Mouse (Mus musculus): ENCODE results near the gene Akap9. TPM values are rescaled to one million over a fixed set of nuclear protein-coding genes. Genes with fewer than 3 reads are reported as not detected.
"Not testable (repeated sequence)": the region's sequence is repeated elsewhere in the genome, so short reads cannot be mapped to it uniquely, and the experiment has no call there.

The Akap9 gene
- polyA plus RNA-seq, 1 experiment from 2014 or later, result 103 TPM

DNA sequence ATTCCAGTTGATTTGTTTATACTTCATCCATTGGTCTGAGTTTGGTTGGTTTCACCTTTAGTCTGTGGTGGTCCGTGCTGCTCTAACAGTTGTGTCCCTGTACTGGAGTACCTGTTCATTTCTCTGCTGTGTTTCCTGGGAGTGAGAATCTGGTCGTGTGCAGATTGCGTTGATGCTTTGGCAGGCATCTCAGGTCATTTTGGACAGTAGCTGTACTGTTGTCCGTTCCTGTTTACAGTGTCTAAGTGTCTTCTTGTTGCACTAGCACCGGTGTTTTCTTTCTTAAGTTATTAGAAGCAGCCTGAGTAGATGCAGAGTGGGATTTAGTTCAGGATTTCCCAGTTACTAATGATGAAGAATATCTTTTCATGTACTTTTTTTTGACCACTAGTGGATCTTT is 7.4 kb downstream of the Akap9 start:
- WGBS, result 85% methylated on average over 5 of the region's 5 CpGs
- H3K4me2 ChIP-seq (replicated peaks; ENCODE audit: low read depth), result no peak overlapping the region
- no peak for ATAC-seq (ENCODE audit: low FRiP score, low TSS enrichment)
- TF ChIP-seq CTCF (IDR thresholded peaks at IDR 0.05; ENCODE audit: low read depth), result no peak
- no peak for TF ChIP-seq EP300 (optimal IDR thresholded peaks at IDR 0.05)
- H3K4me1 ChIP-seq (replicated peaks; ENCODE audit: control insufficient read depth, insufficient read depth), result no peaks in the 10 kb centered on the region
- H3K27ac ChIP-seq (replicated peaks), result no peak overlapping the region
- H3K9me3 ChIP-seq (ENCODE audit: control insufficient read depth, low read length), result no peaks in the 10 kb centered on the region
- no peak for DNase-seq (ENCODE audit: low spot score)
- H3K9ac ChIP-seq (ENCODE audit: low read length), result no peak overlapping the region
- H3K4me3 ChIP-seq (ENCODE audit: low read depth, low read length), result no peak overlapping the region
- no peaks in the 10 kb centered on the region for H3K36me3 ChIP-seq (ENCODE audit: control insufficient read depth, insufficient read depth, low read length)
- H3K27me3 ChIP-seq (ENCODE audit: control insufficient read depth, insufficient read depth, low read length), result no peaks in the 10 kb centered on the region

DNA sequence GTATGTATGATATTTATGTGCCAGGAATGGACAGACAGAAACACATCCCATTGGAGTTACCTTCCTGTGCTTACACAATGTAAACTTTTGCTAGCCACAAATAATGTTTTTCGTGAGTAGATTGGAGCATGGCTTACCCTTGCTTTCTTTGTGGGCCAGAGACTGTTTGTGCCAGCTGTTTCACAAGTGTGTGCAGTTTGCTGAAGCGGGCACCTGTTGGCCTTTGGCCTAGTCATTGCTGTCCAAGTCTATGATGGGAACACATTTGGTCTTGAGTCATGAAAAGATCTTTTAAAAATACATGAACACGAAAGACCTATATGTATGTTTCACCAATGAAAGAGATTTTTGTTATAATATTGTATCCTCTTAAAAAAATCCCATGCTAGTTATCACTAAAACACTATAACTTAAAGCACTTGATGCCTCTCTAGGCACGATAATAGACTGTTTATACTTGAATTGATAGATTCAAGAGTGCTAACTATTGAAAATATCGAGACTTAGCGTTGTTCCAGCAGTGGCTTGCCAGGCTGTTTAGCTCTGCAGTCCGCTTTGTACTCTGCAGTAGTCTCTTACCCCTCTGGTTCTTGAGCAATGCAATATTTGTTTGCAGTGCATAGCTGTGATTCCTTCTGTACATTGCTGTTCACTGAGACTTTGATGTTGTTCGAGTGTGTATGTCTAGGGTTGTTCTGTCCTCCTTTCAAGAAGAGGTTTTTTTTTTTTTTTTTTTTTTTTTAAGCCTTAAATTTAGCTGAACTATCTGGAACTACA is 8.1 kb downstream of the Akap9 start:
- no peak overlapping the region for H3K4me2 ChIP-seq (replicated peaks; ENCODE audit: low read depth)
- no peaks in the 10 kb centered on the region for H3K4me1 ChIP-seq (replicated peaks; ENCODE audit: control insufficient read depth, insufficient read depth)
- WGBS, result 65% methylated on average over 8 of the region's 8 CpGs
- DNase-seq (ENCODE audit: low spot score) (no peak), ATAC-seq (ENCODE audit: low FRiP score, low TSS enrichment) (no peak)
- no peak overlapping the region for H3K27ac ChIP-seq (replicated peaks)
- H3K9ac ChIP-seq (ENCODE audit: low read length), result no peak overlapping the region
- H3K4me3 ChIP-seq (ENCODE audit: low read depth, low read length), result no peak overlapping the region
- TF ChIP-seq CTCF (IDR thresholded peaks at IDR 0.05; ENCODE audit: low read depth), result no peak
- no peak for TF ChIP-seq EP300 (optimal IDR thresholded peaks at IDR 0.05)
- no peaks in the 10 kb centered on the region for H3K9me3 ChIP-seq (ENCODE audit: control insufficient read depth, low read length)
- H3K36me3 ChIP-seq (ENCODE audit: control insufficient read depth, insufficient read depth, low read length), result no peaks in the 10 kb centered on the region
- H3K27me3 ChIP-seq (ENCODE audit: control insufficient read depth, insufficient read depth, low read length), result no peaks in the 10 kb centered on the region

DNA sequence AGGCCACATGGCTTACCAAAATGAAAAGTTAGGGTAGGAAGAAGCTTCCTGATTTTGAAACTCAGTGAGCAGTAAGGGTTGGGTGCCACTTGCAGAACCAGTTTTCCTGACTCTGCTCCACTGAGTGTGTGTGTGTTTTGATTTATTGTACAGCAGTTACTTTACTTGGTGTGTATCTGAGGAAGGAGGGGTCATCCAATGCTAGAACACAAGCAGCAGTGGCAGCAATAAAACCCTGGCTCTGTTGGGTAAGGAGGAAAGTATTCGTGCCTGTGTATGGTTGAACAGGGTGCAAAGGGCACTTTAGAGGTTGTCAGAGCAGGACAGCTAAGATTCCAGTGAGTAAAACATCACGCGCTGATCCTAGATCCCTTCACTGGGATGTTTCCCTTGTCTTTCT is 11.1 kb downstream of the Akap9 start:
- Histone ChIP-seq H3K4me3 (ENCODE audit: low read depth, low read length) (no peak overlapping the region), H3K4me1 (replicated peaks; ENCODE audit: control insufficient read depth, insufficient read depth) (no peaks in the 10 kb centered on the region), H3K9ac (ENCODE audit: low read length) (no peak overlapping the region), H3K27ac (replicated peaks) (peak overlapping the region; percentile 85), H3K9me3 (ENCODE audit: control insufficient read depth, low read length) (no peaks in the 10 kb centered on the region), H3K4me2 (replicated peaks; ENCODE audit: low read depth) (no peak overlapping the region), H3K36me3 (ENCODE audit: control insufficient read depth, insufficient read depth, low read length) (no peaks in the 10 kb centered on the region), H3K27me3 (ENCODE audit: control insufficient read depth, insufficient read depth, low read length) (no peaks in the 10 kb centered on the region)
- peak; percentile 25 for DNase-seq (ENCODE audit: low spot score)
- peak; percentile 80 for ATAC-seq (ENCODE audit: low FRiP score, low TSS enrichment)
- WGBS, result 74% methylated on average over 3 of the region's 3 CpGs
- TF ChIP-seq EP300 (optimal IDR thresholded peaks at IDR 0.05) (no peak), CTCF (IDR thresholded peaks at IDR 0.05; ENCODE audit: low read depth) (no peak)

DNA sequence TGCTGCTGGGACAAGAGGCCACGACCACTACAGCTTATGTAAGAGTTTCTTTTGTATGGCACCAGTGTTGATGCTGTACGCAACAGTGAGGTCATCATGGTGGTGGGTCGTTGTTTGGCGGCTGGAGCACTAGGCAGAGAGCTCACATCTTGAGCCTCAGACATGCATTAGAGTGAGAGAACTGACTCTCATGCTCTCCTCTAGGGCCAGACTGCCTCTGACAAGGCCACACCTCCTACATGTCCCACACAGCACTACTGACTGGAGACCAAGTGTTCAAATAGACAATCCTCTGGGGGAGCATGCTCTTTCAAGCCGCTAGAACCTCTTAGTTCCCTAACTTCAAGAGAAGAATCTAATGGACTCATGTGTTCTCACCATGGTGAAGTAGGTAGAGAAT is 11.5 kb downstream of the Akap9 start:
- H3K9ac ChIP-seq (ENCODE audit: low read length), result no peak overlapping the region
- peak overlapping the region; percentile 71 for H3K27ac ChIP-seq (replicated peaks)
- no peaks in the 10 kb centered on the region for H3K36me3 ChIP-seq (ENCODE audit: control insufficient read depth, insufficient read depth, low read length)
- H3K27me3 ChIP-seq (ENCODE audit: control insufficient read depth, insufficient read depth, low read length), result no peaks in the 10 kb centered on the region
- H3K4me3 ChIP-seq (ENCODE audit: low read depth, low read length), result no peak overlapping the region
- no peaks in the 10 kb centered on the region for H3K9me3 ChIP-seq (ENCODE audit: control insufficient read depth, low read length)
- DNase-seq (ENCODE audit: low spot score) (no peak), ATAC-seq (ENCODE audit: low FRiP score, low TSS enrichment) (no peak)
- no peak overlapping the region for H3K4me2 ChIP-seq (replicated peaks; ENCODE audit: low read depth)
- WGBS, result 89% methylated on average over 5 of the region's 5 CpGs
- TF ChIP-seq CTCF (IDR thresholded peaks at IDR 0.05; ENCODE audit: low read depth) (no peak), EP300 (optimal IDR thresholded peaks at IDR 0.05) (no peak)
- no peaks in the 10 kb centered on the region for H3K4me1 ChIP-seq (replicated peaks; ENCODE audit: control insufficient read depth, insufficient read depth)

DNA sequence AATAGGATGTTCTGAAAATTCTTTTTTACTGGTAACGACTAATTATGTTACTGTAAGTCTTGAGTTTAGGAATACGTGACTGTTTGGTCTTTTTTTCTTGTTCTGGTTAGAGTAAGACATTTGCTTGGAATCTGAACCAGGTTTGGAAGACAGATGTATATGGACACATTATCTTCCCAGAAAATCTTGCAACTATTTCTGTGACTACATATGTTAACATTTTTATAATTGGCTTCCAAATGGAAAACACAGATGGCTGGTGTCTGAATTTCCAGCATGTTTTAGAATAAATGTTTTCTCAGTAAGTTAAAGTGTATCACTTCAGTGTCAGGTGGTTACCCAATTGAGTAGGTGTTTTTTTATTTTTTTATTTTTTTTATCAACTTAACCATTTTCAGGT is 13.4 kb downstream of the Akap9 start:
- 85% methylated on average over 2 of the region's 2 CpGs for WGBS
- H3K36me3 ChIP-seq (ENCODE audit: control insufficient read depth, insufficient read depth, low read length), result no peaks in the 10 kb centered on the region
- H3K9me3 ChIP-seq (ENCODE audit: control insufficient read depth, low read length), result no peaks in the 10 kb centered on the region
- no peak overlapping the region for H3K4me2 ChIP-seq (replicated peaks; ENCODE audit: low read depth)
- H3K9ac ChIP-seq (ENCODE audit: low read length), result no peak overlapping the region
- no peak overlapping the region for H3K27ac ChIP-seq (replicated peaks)
- no peak for ATAC-seq (ENCODE audit: low FRiP score, low TSS enrichment)
- no peaks in the 10 kb centered on the region for H3K27me3 ChIP-seq (ENCODE audit: control insufficient read depth, insufficient read depth, low read length)
- H3K4me3 ChIP-seq (ENCODE audit: low read depth, low read length), result no peak overlapping the region
- no peaks in the 10 kb centered on the region for H3K4me1 ChIP-seq (replicated peaks; ENCODE audit: control insufficient read depth, insufficient read depth)
- no peak for DNase-seq (ENCODE audit: low spot score)
- no peak for TF ChIP-seq CTCF (IDR thresholded peaks at IDR 0.05; ENCODE audit: low read depth)
- TF ChIP-seq EP300 (optimal IDR thresholded peaks at IDR 0.05), result no peak

DNA sequence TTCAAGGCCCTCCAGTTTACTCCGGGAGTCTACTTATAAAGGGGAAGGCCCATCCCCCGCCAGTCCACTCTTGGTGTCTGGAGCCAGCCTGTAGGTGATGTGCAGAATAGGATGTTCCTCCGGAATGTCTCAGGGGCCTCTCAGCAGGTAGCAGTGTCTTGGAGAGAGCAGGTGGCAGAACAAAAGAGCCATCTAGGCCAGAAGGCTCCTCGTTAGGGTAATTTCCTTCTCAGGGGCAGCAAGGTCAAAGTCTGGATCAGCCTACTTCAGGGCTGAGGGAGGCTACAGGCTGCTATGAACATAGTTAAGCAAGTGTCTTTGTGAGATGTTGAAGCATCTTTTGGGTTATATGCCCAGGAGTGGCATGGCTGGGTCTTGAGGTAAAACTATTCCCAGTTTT is 15.3 kb downstream of the Akap9 start:
- not testable (repeated sequence) for H3K9ac ChIP-seq (ENCODE audit: low read length); H3K36me3 ChIP-seq (ENCODE audit: control insufficient read depth, insufficient read depth, low read length); H3K4me1 ChIP-seq (replicated peaks; ENCODE audit: control insufficient read depth, insufficient read depth); H3K4me2 ChIP-seq (replicated peaks; ENCODE audit: low read depth); H3K4me3 ChIP-seq (ENCODE audit: low read depth, low read length); H3K27ac ChIP-seq (replicated peaks); H3K9me3 ChIP-seq (ENCODE audit: control insufficient read depth, low read length); ATAC-seq (ENCODE audit: low FRiP score, low TSS enrichment); H3K27me3 ChIP-seq (ENCODE audit: control insufficient read depth, insufficient read depth, low read length); DNase-seq (ENCODE audit: low spot score)
- 80% methylated on average over 4 of the region's 4 CpGs for WGBS
